Comparison of ENCODE assay signal across 9 mouse cellular contexts in genomic region chr6:48541560-48542450, GRCm38 (mm10). TPM values are rescaled to one million over a fixed set of nuclear protein-coding genes. Genes with fewer than 3 reads are reported as not detected.
DNase-seq lines count a peak whose midpoint lies in the region; ATAC-seq and TF ChIP-seq lines count a peak whose summit lies in the region.
"Had no signal": no experiment of that assay in that cellular context is flagged by ENCODE, and none has a peak within 500 bp of the region (broad histone marks: within the 10 kb centered on the region; RNA-seq: fewer than 3 reads in every experiment).

No protein-coding gene starts in this region.

- 0 out of 2 replicates have a peak overlapping the region, but pooled peaks have one; percentile 27 for H3K9ac ChIP-seq in embryonic facial prominence, embryonic 13.5 days
- peak overlapping the region; percentile 40 for H3K9ac ChIP-seq in limb, embryonic 11.5 days (ENCODE audit: low read length)

- H3K4me3 ChIP-seq in embryonic facial prominence, embryonic 13.5 days, result no peak overlapping the region
- no peak overlapping the region for H3K4me3 ChIP-seq in limb, embryonic 11.5 days (ENCODE audit: low read depth, low read length)
- H3K4me3 ChIP-seq in cerebellum, adult 2 months (replicated peaks; ENCODE audit: insufficient read depth, low read depth, low read length), result no peak overlapping the region

- DNase-seq in gastrocnemius, adult 18-20 months (ENCODE audit: low spot score), result peak; percentile 90
- DNase-seq in gastrocnemius, postnatal 10 days, result no peak
- peak; percentile 35 for DNase-seq in 416B (ENCODE audit: low read depth)
- DNase-seq in limb, embryonic 11.5 days (ENCODE audit: low spot score), result peak; percentile 87
- no peak for DNase-seq in thymus, postnatal 25 days
- DNase-seq in thymus, postnatal 14 days, result no peak
- no peak for DNase-seq in cerebellum, adult 2 months

- no peaks in the 10 kb centered on the region for H3K27me3 ChIP-seq in embryonic facial prominence, embryonic 13.5 days
- H3K27me3 ChIP-seq in limb, embryonic 11.5 days (ENCODE audit: control insufficient read depth, insufficient read depth, low read length), result no peaks in the 10 kb centered on the region
- H3K27me3 ChIP-seq in cerebellum, adult 2 months (ENCODE audit: control insufficient read depth, insufficient read depth, low read length), result no peaks in the 10 kb centered on the region

- no peaks in the 10 kb centered on the region for H3K9me3 ChIP-seq in embryonic facial prominence, embryonic 13.5 days
- no peaks in the 10 kb centered on the region for H3K9me3 ChIP-seq in limb, embryonic 11.5 days (ENCODE audit: control insufficient read depth, low read length)

- peak overlapping the region; percentile 48 for H3K27ac ChIP-seq in embryonic facial prominence, embryonic 13.5 days
- peak overlapping the region; percentile 94 for H3K27ac ChIP-seq in limb, embryonic 11.5 days (replicated peaks; ENCODE audit: low read depth, low read length)
- H3K27ac ChIP-seq in cerebellum, adult 2 months (ENCODE audit: insufficient read depth, low read length), result no peak overlapping the region

- H3K36me3 ChIP-seq in embryonic facial prominence, embryonic 13.5 days, result no peaks in the 10 kb centered on the region
- no peaks in the 10 kb centered on the region for H3K36me3 ChIP-seq in limb, embryonic 11.5 days (ENCODE audit: control insufficient read depth, insufficient read depth, low read length)

- no peak for ATAC-seq in embryonic facial prominence, embryonic 13.5 days (ENCODE audit: insufficient number of reproducible peaks, insufficient read depth, low FRiP score, low TSS enrichment, low read depth)
- peak; percentile 72 for ATAC-seq in limb, embryonic 11.5 days (ENCODE audit: insufficient number of reproducible peaks, low FRiP score, low TSS enrichment, low read depth)

- H3K4me1 ChIP-seq in embryonic facial prominence, embryonic 13.5 days, result peaks cover 33% of the 10 kb centered on the region
- H3K4me1 ChIP-seq in limb, embryonic 11.5 days (ENCODE audit: control insufficient read depth, insufficient read depth, low read length), result peaks cover 29% of the 10 kb centered on the region
- H3K4me1 ChIP-seq in cerebellum, adult 2 months (ENCODE audit: control insufficient read depth, insufficient read depth, low read length), result peaks cover 12% of the 10 kb centered on the region

- TF ChIP-seq CTCF in cerebellum, adult 2 months (IDR thresholded peaks at IDR 0.05; ENCODE audit: borderline replicate concordance, insufficient read depth, low read depth, low read length), result no peak

- no peak overlapping the region for H3K4me2 ChIP-seq in embryonic facial prominence, embryonic 13.5 days
- 0 out of 2 replicates have a peak overlapping the region, but pooled peaks have one; percentile 12 for H3K4me2 ChIP-seq in limb, embryonic 11.5 days (ENCODE audit: low read depth, severe bottlenecking)

- no peak for TF ChIP-seq POLR2A in cerebellum, adult 2 months (IDR thresholded peaks at IDR 0.05; ENCODE audit: borderline replicate concordance, insufficient read depth, low read length)

- WGBS in embryonic facial prominence, embryonic 13.5 days, result 26% methylated on average over 7 of the region's 7 CpGs
- WGBS in limb, embryonic 11.5 days, result 6% methylated on average over 7 of the region's 7 CpGs
- 39% methylated on average over 7 of the region's 7 CpGs for WGBS in cerebellum, adult 2 months

RNA-seq across cellular contexts. Expression of gene Atp6v0e2, which starts 4.4 kb away (rescaled TPM):
- total RNA-seq in gastrocnemius, adult 18-20 months (2021), result 10 to 100 TPM; 38.5 to 46.1 TPM
- 10 to 100 TPM; 42.3 to 47.3 TPM for total RNA-seq in gastrocnemius, postnatal 10 days (2021)
- polyA plus RNA-seq in embryonic facial prominence, embryonic 13.5 days (2015; fragmentation: Nextera tagmentation; extraction: Ambion mirVana), result 13.4 and 13.9 TPM in 2 replicates
- polyA plus RNA-seq in limb, embryonic 11.5 days (2014; fragmentation: Nextera tagmentation; extraction: Ambion mirVana), result 4.0 and 4.1 TPM in 2 replicates
- polyA plus RNA-seq in cerebellum, adult 2 months (2012; rRNA removed), result 459 and 460 TPM in 2 replicates

RNA-seq across cellular contexts. Expression of gene Lrrc61, which starts 12.8 kb away (rescaled TPM):
- 10 to 100 TPM; 21.1 to 25.5 TPM for total RNA-seq in gastrocnemius, adult 18-20 months (2021)
- total RNA-seq in gastrocnemius, postnatal 10 days (2021), result 10 to 100 TPM; 11.9 to 14.1 TPM
- polyA plus RNA-seq in embryonic facial prominence, embryonic 13.5 days (2015; fragmentation: Nextera tagmentation; extraction: Ambion mirVana), result 10.5 and 10.8 TPM in 2 replicates
- polyA plus RNA-seq in limb, embryonic 11.5 days (2014; fragmentation: Nextera tagmentation; extraction: Ambion mirVana), result 12.4 and 14.6 TPM in 2 replicates
- polyA plus RNA-seq in cerebellum, adult 2 months (2012; rRNA removed), result 30.0 and 33.1 TPM in 2 replicates

RNA-seq across cellular contexts. Expression of gene Rarres2, which starts 30.8 kb away (rescaled TPM):
- total RNA-seq in gastrocnemius, adult 18-20 months (2021), result 10 to 100 TPM; 14.6 to 24.8 TPM
- 10 to 100 TPM; 40.1 to 47.0 TPM for total RNA-seq in gastrocnemius, postnatal 10 days (2021)
- 4.5 and 5.5 TPM in 2 replicates for polyA plus RNA-seq in embryonic facial prominence, embryonic 13.5 days (2015; fragmentation: Nextera tagmentation; extraction: Ambion mirVana)
- 4.3 and 5.6 TPM in 2 replicates for polyA plus RNA-seq in limb, embryonic 11.5 days (2014; fragmentation: Nextera tagmentation; extraction: Ambion mirVana)
- 13.7 and 21.6 TPM in 2 replicates for polyA plus RNA-seq in cerebellum, adult 2 months (2012; rRNA removed)

RNA-seq across cellular contexts. Expression of gene Gm45021, which starts 47.6 kb away (rescaled TPM):
- total RNA-seq in gastrocnemius, adult 18-20 months (2021), result not detected
- not detected for total RNA-seq in gastrocnemius, postnatal 10 days (2021)
- polyA plus RNA-seq in embryonic facial prominence, embryonic 13.5 days (2015; fragmentation: Nextera tagmentation; extraction: Ambion mirVana), result not detected in 2 replicates
- not detected in 2 replicates for polyA plus RNA-seq in limb, embryonic 11.5 days (2014; fragmentation: Nextera tagmentation; extraction: Ambion mirVana)
- not detected in 2 replicates for polyA plus RNA-seq in cerebellum, adult 2 months (2012; rRNA removed)
- polyA plus RNA-seq: intestine, embryonic 14.5 days had no signal

RNA-seq across cellular contexts. Expression of gene Repin1, which starts 51.9 kb away (rescaled TPM):
- 10 to 100 TPM; 30.6 to 31.9 TPM for total RNA-seq in gastrocnemius, adult 18-20 months (2021)
- total RNA-seq in gastrocnemius, postnatal 10 days (2021), result 10 to 100 TPM; 18.5 to 25.2 TPM
- polyA plus RNA-seq in embryonic facial prominence, embryonic 13.5 days (2015; fragmentation: Nextera tagmentation; extraction: Ambion mirVana), result 23.0 and 24.2 TPM in 2 replicates
- polyA plus RNA-seq in limb, embryonic 11.5 days (2014; fragmentation: Nextera tagmentation; extraction: Ambion mirVana), result 42.8 and 46.1 TPM in 2 replicates
- 98.5 and 109 TPM in 2 replicates for polyA plus RNA-seq in cerebellum, adult 2 months (2012; rRNA removed)

Comparison
In these comparisons a context has a peak if more than half of its experiments do, and no peak if none do; other contexts are left out.
1. DNase-seq: peak in gastrocnemius, adult 18-20 months (single experiment), 416B (single experiment) and limb, embryonic 11.5 days (single experiment); none in gastrocnemius, postnatal 10 days (single experiment), thymus, postnatal 25 days (single experiment), thymus, postnatal 14 days (single experiment) and cerebellum, adult 2 months (0 of 2).
2. RNA of gene Atp6v0e2, which starts 4.4 kb away (polyA plus RNA-seq): 459 to 460 TPM in cerebellum, adult 2 months; 13.4 to 13.9 TPM in embryonic facial prominence, embryonic 13.5 days and 4.0 to 4.1 TPM in limb, embryonic 11.5 days; every median in the first group is over 10 times any median in the second.